Mouse (Mus musculus): ENCODE measurements around the gene Tmem87b.

DNA sequence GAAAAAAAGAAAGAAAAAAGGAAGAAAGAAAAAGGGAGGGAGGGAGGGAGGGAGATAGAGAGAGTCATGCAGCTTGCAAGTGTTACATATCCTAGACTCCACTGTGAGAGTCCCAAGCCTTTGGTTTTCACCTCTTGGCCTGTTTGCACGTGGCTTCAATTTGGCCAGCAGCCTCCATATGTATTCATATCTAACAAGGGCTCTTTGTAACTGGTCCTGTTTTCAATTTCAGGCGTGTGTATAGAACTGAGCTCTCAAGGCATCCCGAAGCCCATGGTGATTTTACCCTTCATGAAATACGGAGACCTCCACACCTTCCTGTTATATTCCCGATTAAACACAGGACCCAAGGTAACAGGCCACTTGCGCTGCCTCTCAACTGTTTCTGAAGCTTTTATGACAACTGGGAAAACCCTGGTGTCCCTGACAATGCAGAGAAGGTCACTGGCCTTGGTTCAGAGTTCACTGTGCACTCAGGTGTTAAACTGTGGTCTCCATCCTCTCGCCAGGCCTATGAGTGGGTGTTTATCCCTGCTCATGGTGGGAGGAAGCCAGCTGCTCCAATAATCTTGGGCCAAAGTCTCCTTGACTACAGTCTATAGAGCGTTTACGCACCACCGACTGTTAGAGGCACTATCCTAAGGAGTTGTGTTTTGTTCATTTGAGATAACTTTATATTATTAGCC, 34.1 kb upstream of the Tmem87b start:
- TF ChIP-seq CTCF (IDR thresholded peaks at IDR 0.05; ENCODE audit: borderline replicate concordance, insufficient read depth, low read length) = no peak
- TF ChIP-seq POLR2A (IDR thresholded peaks at IDR 0.05; ENCODE audit: low read depth, low read length) = no peak

All from embryonic fibroblast, embryonic 13.5 days (primary cell).